Mouse (Mus musculus) brain, embryonic 18.5 days (tissue): ENCODE data around the gene Olfr533.
"Not testable (repeated sequence)": the region's sequence is repeated elsewhere in the genome, so short reads cannot be mapped to it uniquely, and the experiment has no call there.

ENCODE experiments used
- DNase-seq: peaks from one replicate; pipeline ENCODE4 v3.0.0-alpha.2; 2012; ENCODE audit warnings: low read depth, low spot score

Gene Olfr533

DNA sequence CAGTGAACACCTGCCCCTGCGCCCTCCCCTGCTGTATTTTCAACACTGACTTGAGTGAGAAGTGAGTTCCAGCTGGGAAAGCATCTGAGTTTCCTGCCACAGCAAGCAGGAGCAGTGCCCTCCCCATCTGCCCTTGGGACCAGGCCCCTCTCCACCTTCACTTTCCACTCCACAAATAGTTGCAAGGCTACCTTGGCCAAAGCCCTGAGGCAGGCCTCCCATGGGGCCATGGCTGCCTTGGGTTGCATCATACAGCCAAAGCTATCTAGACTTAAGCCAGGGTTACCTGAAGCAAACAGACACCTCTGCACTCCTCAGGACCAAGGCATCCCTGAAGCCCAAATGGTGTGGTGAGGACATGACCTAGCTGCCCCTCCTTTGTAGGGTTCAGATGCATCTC, at the start of gene Olfr533:
Olfr533 (plus strand) TSS at position 301 of the 400 bp plus-strand sequence.
- DNase-seq: not testable (repeated sequence)

DNA sequence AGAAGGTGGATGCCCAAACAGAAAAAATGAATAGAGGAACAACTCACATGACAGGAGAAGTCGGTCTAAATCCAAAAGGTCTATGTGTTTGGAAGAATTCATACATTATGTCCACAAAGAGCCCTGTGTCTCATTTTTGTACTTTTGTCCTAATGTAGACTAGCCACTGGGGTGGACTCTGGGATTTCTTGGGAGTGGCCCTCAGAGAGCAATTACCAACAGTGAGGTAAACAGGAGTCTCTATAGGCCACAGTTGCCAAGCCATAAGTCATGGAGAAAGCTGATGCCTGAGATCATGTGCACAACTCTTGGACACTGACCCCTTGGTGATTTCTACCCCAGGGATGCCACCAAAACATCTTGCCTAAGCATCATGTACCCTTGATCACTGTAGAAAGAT, 41.6 kb upstream of the Olfr533 start, which contains the start of gene Olfr532:
Olfr532 (minus strand) TSS at position 101 of the 400 bp plus-strand sequence.
- no peak for DNase-seq

DNA sequence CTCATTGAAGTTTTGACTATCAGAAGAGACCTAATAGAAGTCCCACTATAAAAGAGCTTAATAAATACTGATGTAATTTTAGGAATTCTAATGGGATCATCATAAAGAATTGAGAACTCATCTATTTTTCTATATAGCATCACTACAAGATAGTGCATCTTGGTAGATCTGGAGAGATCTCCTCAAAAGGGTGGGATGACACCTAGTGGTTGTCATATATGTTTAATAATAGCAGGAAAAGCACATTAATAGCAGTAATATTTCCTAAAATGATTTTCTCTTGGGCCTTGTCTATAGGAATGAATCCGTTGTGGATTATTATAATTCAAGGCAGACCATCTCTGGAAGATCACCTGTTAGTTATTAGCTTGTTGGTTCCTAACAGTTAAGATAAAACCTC, 20.0 kb upstream of the Olfr533 start:
- no peak for DNase-seq

DNA sequence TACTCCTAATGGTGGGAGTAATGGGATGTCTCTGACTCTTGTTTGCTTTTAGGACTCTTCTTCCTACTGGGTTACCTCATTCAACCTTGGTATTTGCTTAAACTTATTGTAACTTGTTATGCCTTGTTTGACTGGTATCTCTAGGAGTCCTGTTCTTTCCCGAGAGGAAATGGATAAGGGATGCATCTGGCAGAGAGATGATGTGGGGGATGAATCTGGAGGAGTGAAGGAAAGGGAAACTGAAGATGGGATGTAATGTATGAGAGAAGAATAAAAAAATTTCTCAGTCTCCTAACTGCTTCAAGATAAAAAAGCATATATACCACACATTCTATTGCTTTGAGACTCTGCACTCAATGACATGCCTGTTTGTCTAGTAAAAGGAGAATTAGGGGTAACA, 14.7 kb downstream of the Olfr533 start:
- DNase-seq: no peak

DNA sequence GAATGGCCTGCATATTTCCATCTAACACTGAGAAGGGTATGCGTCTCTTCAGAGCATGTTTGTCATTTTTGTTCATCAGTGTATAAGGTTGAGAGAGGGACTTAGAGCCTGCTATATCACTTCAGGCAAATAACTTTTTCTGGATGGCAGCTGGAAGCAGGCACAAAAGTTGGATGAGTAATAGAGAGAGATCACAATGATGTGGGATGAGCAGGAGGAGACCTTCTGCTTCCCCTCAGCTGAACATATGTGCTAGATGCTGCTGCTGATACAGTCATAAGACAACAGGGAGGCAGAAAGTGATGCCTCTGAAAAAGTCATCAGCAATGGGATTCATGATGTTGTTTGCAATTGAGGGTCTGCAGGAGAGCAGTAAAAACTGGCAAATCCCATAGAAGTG, 15.6 kb downstream of the Olfr533 start:
- DNase-seq: no peak

DNA sequence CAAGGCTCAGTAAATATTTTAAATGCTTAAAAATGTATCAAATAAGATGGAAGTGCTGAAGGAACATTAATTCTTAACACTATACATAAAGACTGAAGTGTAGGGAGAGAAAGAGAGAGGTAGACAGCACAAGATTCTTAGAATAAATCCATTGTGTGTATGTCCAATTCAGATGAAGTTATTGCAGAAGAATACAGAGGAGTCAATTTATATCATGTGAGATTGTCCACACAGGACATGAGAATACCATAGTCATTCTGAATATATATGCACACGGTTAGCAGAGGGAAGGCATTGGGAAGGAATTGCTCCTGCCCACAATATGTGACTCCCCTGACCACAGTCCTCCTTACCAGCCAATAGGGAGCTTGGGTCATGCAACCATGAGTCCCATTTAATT, 20.7 kb downstream of the Olfr533 start, which contains the start of gene Olfr535:
Olfr535 (plus strand) TSS at position 301 of the 400 bp plus-strand sequence.
- DNase-seq: no peak

DNA sequence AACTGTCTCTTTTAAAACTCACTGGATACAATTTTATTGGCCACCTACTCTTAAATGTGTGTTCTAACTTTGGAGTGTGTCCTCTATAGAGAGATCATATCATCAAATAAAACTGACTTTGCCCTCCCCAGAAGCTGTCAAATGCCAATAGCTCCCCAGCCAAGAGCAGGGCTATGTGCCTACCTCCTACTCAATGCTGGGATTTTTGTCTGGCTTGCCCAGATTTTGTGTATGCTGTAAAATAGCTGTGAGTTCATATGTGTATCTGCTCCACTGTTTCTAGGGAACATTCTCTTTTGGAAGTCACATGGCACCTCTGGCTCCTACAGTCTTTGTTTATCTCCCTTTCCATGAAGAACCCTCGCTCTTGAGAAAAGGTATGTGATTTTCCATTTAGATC, 25.8 kb downstream of the Olfr533 start:
- DNase-seq: no peak

DNA sequence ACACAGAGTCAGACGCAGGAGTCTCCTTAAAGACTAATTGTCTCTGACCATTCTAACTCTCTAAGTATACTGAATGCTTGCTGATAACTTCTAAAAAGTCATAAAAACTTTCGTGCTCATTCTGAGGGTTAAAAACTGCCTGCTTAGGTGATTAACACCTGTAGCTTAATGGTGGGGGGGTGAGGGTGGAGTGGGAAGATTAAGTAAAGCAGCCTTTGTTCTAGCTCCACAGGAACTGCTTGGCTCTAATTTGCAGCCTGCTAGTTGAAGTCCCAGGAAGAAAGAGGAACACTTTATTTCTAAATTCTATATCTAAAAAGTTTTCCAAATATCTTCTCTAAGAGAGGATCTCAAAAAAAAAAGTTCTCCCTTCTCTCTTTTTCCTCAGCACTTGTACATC, 31.1 kb downstream of the Olfr533 start:
- no peak for DNase-seq

DNA sequence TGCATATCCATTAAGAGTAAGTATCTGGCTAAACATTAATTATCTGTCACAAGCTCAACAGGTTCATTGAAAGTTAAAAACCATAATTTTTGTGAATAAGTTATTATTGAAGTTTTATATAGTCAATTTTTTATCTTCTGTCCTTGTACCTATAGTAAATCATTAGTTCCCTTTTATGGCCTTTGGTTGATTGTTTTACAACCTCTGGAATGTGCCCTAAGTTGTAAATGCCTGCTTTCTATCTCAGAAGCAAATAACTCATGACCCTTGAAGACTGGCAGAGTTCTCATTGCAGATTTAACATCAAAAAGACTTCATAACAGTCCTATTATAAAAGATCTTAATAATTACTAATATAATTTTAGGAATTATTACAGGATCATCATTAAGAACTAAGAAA, 31.5 kb downstream of the Olfr533 start:
- DNase-seq: no peak

DNA sequence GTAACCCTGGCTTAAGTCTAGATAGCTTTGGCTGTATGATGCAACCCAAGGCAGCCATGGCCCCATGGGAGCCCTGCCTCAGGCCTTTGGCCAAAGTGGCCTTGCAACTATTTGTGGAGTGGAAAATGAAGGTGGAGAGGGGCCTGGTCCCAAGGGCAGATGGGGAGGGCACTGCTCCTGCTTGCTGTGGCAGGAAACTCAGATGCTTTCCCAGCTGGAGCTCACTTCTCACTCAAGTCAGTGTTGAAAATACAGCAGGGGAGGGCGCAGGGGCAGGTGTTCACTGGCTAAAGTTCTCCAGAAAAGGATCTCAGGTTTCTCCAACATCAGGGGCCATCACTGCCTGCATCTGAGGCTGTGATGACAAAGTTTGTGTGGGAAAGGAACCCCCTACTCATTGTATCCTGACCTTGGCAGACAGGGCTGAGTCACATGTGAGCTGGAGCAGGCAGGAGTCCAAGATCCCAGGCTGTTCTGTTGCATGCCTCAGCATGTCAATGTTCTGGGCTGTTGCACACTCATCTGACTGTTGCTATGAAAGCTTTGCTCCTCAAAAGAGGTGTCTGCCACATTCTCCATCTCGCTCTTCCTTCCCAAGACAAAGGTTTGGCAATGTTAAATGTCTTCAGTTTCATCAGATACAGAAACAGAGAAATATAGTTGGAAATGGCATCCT, 44.3 kb downstream of the Olfr533 start, which contains the start of gene Olfr536:
Olfr536 (minus strand) TSS at position 51 of the 676 bp plus-strand sequence.
- not testable (repeated sequence) for DNase-seq
